Mouse (Mus musculus): ENCODE data around the gene Mon1b.

DNA sequence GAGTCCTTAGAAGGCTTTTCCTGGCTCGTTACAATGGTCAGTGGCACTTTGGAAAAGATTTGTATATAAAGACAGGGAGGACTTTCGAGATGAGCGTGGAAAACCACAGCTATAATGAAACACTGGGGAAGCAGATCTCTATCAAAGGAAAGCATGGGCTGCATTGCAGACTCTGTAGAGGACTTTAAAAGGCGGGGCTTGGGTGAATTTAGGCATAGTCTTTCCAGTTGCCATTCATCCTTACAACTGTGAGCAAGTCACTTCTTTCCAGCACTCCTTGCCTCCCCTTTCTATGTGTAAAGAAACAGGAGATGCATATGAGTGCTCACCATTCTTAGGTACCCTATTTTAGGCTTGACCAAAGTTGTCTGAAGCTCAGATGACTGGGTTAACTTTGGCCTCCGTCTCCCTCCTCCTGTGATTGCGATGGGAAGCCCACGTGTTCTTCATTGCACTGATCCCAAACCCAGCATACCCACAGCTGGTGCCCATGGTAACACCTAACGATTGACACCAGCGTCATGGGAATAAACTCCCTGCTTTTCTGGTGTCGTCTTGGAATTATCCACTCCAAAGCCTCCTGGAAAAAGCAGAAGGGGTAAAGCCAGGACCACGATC, 21.4 kb downstream of the Mon1b start:
- no peak for TF ChIP-seq GATA1 (IDR thresholded peaks at IDR 0.05; ENCODE audit: low read length)
- TF ChIP-seq TAL1 (IDR thresholded peaks at IDR 0.05; ENCODE audit: low read length): no peak

All from erythroblast, embryonic 14.5 days (primary cell).